Mouse (Mus musculus) mouse trophoblast stem cell (cell line): ENCODE results near the gene Sowahd.

Experiments used
- in situ Hi-C, 2 experiments: fragments of 300-500 bp; cut with MseI, MboI; formaldehyde crosslinking; loops; 2 replicates in 1 of 2; 3 replicates in 1 of 2; pipeline ENCODE4 v1.15.1; 2025

The Sowahd gene

DNA sequence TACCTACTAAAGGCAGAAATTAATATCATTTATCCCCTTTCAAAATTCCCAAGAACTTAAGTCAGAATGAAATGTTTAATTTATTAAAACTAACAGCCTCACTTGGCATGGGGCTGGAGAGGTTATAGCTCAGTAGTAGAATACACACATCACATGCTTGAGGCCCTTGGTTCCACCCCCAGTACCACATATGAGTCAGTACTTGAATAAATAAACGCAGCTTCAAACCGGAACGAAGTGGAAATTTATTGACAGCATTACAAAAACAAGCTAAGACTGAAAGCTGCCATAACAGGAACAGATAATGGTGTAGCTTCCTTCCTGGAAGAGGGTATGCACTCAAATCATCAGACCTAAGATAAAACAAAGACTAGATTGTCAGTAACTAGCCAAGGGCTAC lies 42.8 kb downstream of the Sowahd start:
- in situ Hi-C loops: no loop called here

DNA sequence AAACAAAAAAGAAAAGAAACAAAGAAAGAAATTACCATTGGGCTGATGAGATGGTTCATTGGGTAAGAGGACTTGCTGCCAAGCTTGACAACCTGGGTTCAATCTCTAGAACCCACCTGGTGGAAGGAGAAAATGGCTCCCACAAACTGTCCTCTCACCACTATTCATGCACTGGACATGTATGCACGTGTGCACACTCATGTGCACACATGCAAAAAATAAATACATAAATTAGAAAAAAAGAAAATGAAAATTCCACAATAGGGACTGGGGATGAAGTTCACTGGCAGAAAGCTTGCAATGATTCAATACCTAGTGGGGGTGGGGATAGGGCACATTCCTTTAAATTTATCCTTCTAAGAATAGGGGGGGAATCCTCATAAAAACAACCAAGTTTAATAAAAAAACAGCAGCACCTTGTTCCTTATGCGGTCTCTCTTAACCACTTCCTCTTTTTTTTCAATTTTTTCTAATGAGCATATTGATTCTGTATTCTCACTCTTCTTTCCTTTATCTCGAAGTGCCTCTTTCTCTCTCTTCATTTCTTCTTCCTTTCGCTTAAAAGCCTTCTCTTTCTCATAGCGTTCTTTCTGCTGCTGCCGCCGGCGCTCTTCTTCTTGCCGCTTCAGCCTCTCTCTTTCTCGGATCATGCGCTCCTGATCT lies 46.6 kb downstream of the Sowahd start:
- in situ Hi-C loops: no loop called here

DNA sequence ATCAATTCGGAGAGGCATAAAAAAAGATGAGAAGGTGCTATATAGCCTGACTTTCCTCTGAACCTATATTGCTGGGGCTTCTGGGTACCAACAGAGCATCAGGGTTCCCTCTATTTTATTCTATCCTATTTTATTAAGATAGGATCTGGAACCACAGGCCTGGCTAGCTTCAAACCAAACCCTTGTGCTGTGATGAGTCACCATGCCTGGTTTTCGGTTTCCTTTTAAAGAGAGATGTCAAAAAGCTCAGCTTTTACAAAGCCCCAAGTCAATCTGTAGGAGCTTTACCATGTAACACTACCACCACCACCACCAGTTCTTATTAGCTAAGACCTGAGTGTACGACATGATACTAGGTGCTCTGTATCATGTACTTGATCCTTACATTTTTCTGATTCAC lies 50.0 kb downstream of the Sowahd start:
- in situ Hi-C loops: no loop called here
